Mouse (Mus musculus): ENCODE data around the gene Prps1l3. TPM values are rescaled to one million over a fixed set of nuclear protein-coding genes. Genes with fewer than 3 reads are reported as not detected.

Gene Prps1l3
- polyA plus RNA-seq, 1 experiment from 2014 or later: 52.6 TPM

DNA sequence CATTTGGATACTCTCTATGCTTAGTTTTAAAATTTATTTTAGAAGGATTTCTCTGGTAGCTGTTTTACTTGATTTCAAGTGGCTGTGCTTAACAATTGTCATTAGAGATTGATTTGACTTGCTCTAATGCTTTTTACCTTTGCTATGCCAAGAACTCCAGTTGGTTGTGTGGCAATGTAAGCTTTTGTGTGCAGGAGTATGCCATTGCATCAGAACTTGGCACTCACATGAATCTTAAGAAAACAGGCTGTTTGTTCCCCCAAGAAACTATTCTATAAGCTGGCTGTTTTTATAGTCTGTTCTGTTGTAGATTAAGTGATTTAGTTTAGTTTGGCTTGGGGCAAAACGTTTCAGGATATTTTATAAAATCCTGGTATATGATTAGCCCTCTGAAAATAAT is 45.2 kb downstream of the Prps1l3 start:
- Histone ChIP-seq H3K4me3 (no peak overlapping the region), H3K36me3 (no peaks in the 10 kb centered on the region), H3K9me3 (no peaks in the 10 kb centered on the region), H3K4me1 (no peaks in the 10 kb centered on the region), H3K27me3 (no peaks in the 10 kb centered on the region), H3K9ac (no peak overlapping the region), H3K27ac (no peak overlapping the region), H3K4me2 (no peak overlapping the region)
- no peak for ATAC-seq (ENCODE audit: insufficient number of reproducible peaks, low FRiP score, low TSS enrichment, low read depth)
- WGBS: 14% methylated on average over 1 of the region's 1 CpGs

DNA sequence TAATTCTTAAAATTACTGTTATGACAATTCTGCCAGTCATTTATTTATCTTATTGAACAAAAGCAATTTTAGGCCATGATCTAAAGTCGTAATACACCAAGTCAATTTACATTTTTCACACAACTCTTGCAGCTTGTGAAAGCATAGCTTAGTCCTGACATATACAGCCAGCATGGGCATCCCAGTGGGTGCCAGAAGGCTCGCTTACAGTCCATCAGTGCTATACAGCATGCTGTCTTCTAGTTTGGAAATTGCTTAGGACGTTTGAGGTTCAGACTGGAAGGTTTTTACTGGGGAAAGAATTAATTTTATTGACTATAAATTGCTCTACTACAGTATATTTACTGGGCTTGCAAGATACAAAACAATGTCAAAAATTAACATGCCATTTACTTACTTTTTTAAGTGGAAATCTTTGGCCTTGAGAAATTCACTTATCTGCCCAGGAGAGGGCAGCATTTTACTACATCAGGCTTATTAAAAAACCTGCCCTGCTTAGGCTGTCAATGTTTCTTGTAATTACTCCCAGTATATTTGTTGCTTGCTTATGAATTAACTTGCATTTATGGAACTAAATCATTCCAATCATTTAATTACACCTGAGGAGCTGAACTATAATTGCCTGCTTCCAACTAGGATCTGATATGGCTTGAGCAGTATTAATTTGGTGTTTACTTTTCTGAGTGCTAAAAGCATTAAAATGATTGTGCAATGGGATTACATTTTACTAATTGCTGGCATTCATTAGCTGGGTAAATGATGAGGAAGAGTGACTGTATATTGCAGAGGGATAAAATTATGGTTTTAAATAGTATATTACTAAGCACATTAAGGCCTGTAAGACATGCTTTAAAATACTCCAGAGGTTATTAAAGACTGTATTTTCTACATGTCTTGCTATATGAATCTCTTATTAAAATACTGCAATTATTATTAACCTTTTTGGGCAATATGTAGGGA is 51.2 kb downstream of the Prps1l3 start:
- H3K4me2 ChIP-seq: no peak overlapping the region
- no peaks in the 10 kb centered on the region for H3K4me1 ChIP-seq
- 47% methylated on average over 3 of the region's 3 CpGs for WGBS
- H3K36me3 ChIP-seq: no peaks in the 10 kb centered on the region
- H3K27ac ChIP-seq: no peak overlapping the region
- H3K4me3 ChIP-seq: no peak overlapping the region
- no peaks in the 10 kb centered on the region for H3K9me3 ChIP-seq
- no peak overlapping the region for H3K9ac ChIP-seq
- no peak for ATAC-seq (ENCODE audit: insufficient number of reproducible peaks, low FRiP score, low TSS enrichment, low read depth)
- H3K27me3 ChIP-seq: no peaks in the 10 kb centered on the region

DNA sequence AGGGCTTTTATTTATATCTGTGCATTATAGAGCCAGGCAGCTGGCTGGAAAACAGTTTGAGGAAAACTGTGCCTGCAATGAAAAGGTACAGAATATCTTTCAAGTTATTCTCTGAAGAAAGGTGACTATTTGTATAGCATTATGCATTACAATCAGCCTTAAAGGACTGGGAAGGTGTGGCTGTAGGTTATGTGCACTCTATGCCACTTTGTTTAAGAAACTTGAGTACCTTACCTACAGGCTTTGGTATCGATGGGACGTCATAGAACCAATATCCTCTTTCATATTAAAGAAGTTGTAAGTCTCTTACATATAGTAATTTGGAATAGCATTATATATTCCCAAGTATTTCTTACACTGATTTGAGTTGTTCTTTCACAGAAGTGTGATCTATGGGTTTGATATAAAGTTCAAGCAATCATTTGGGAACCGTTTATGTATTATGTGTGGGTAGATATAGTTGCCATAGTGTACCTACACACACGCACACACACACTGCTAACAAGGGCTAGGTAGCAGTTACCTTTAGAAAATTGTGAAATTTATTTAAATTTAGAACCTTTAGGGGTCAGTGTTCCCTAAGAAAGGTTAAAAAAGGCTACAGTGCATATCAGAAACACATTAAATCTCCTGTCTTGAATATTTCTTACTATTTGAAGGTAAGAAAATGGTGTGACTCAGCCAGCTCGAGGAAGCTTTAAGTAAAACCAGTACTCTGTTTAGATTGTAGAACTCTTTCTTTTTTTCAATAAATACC is 55.3 kb downstream of the Prps1l3 start:
- Histone ChIP-seq H3K4me1 (no peaks in the 10 kb centered on the region), H3K36me3 (no peaks in the 10 kb centered on the region), H3K4me2 (no peak overlapping the region), H3K4me3 (no peak overlapping the region), H3K9ac (no peak overlapping the region), H3K9me3 (no peaks in the 10 kb centered on the region), H3K27me3 (no peaks in the 10 kb centered on the region), H3K27ac (no peak overlapping the region)
- 77% methylated on average over 5 of the region's 5 CpGs for WGBS
- no peak for ATAC-seq (ENCODE audit: insufficient number of reproducible peaks, low FRiP score, low TSS enrichment, low read depth)

Other genes with a start within 250 kb of the Prps1l3 start
- 0.36 and 0.40 TPM in 2 replicates for gene Slc25a21, start 32.9 kb upstream of the Prps1l3 start, polyA plus RNA-seq (2015; fragmentation: Nextera tagmentation; extraction: Ambion mirVana)
- gene Mipol1, start within 50 bp of the Prps1l3 start, polyA plus RNA-seq (2015; fragmentation: Nextera tagmentation; extraction: Ambion mirVana): 8.7 and 9.1 TPM in 2 replicates

All from limb, embryonic 15.5 days (tissue).